Mouse (Mus musculus): Measurements from ENCODE around the gene Armh1. TPM values are rescaled to one million over a fixed set of nuclear protein-coding genes. Genes with fewer than 3 reads are reported as not detected.
"Not testable (repeated sequence)": the region's sequence is repeated elsewhere in the genome, so short reads cannot be mapped to it uniquely, and the experiment has no call there.

Armh1 gene
- total and polyA plus RNA-seq, 3 experiments = 2.2 to 6.7 (median 2.8) TPM

DNA sequence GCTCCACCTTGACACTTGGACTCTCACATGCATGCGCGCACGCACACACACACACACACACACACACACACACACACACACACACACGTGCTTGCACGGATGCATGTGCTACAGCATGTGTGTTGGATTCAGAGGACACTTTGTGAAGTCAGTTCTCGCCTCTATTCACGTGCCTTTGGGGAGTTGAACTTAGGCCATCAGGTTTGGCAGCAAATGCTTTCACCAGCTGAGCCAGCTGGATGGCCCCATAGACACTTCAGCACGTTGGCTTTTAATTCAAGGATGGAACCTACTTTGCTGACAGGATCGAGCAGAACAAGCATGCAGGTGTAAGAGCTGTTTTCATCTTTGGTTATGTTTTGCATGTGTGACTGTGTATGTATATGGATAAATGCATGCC is 30.1 kb downstream of the Armh1 start:
- no peak for DNase-seq

DNA sequence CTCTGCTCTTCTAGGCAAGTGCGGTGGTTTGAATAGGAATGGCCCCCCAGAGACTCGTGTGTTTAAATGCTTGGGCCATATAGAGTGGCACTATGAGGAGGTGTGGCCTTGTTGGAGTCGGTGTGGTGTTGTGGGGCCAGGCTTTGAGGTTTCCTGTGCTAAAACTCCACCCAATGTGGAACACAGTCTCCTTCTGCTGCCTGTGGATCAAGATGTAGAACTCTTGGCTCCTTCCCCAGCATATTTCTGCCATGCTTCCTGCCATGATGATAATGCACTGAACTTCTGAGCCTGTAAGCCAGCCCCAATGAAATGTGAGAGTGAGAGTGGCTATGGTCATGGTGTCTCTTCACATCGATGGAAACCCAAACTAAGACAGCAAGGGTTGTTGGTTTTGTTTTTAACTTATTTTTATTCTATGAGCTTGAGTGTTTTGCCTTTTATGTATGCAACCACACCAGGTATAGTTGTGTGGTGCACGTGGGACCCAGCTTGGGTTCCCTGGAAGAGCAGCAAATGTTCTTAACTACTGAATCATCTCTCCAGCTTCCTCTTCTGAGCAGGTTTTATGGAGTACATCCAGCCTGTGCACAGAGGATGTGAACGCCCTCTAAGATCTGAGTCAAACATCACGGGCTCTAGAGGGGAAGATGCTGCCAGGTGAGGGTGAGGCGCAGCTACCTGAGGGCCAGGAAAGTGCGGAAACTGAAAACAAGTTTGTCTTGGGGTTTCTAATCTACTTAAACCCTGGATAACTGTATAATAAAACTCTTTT is 31.0 kb downstream of the Armh1 start:
- DNase-seq = no peak

DNA sequence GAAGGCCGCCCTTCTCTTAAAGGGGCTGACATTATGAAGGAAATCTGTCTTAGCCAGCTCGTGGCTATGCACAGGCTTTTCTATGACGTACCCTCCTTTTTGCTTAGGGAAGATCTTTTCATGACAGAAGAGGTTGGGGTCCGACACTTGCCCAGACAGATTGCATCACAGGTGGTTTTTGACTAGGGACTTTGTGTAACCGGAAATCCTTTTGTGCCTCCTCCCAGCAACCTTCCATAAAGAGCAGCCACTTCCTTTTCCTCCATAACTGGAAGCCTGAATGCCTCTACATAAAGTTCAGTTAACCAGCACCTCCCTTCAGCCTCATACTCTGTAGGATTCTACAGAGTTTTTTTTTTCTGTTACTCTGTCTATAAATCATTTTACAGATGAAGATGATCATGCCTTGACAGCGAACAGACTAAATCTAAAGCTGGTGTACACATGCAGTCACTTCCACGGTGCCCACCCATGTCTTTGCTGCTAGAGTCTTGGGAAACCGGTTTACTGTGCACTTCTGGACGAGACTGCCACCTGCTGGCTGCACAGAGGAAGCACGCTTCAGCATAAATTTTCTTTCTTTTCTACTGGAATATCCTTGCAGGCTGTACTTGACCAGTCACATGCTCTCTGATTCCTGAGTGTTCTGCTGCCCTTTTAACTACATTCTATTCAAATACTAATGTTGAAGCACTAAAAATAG is 33.3 kb downstream of the Armh1 start:
- DNase-seq = peak; percentile 47

DNA sequence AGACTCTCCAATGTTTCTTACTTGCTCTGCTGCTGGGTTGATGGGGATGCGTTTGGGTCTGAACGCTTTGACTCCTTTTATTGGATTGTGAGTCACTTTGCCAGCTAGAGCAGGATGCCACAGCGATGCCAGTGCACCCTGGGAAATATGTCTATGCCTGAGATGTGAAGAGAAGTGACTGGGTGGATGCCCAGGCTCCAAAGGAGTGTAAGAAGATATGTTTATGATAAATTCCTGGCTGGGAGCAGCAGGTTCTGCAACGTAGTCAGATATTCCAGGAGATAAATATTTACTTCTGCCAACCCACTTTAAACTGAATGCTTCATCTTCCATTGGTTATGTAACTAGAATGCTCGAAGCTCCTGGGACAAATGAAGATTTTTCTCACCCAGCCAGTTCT is 34.9 kb downstream of the Armh1 start:
- no peak for DNase-seq

DNA sequence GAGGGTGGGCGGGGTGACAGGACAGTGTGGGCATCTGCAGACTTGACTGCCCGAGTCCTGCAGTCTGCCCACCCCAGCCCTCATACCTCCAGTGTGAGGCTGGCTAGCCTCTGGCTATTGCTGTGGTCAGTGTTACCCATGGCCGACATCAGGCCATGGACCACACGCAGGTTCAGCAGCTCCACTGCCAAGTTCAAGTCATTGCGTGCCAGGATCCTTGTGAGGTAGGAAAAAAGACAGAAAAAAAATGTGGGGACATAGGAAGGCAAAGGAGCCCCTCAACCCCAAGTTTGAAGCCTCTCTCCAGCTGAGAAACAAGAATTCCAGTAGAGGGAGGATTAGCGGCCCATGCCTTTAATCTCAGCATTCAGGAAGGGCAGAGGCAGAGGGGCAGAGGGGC is 37.7 kb downstream of the Armh1 start:
- DNase-seq = no peak

DNA sequence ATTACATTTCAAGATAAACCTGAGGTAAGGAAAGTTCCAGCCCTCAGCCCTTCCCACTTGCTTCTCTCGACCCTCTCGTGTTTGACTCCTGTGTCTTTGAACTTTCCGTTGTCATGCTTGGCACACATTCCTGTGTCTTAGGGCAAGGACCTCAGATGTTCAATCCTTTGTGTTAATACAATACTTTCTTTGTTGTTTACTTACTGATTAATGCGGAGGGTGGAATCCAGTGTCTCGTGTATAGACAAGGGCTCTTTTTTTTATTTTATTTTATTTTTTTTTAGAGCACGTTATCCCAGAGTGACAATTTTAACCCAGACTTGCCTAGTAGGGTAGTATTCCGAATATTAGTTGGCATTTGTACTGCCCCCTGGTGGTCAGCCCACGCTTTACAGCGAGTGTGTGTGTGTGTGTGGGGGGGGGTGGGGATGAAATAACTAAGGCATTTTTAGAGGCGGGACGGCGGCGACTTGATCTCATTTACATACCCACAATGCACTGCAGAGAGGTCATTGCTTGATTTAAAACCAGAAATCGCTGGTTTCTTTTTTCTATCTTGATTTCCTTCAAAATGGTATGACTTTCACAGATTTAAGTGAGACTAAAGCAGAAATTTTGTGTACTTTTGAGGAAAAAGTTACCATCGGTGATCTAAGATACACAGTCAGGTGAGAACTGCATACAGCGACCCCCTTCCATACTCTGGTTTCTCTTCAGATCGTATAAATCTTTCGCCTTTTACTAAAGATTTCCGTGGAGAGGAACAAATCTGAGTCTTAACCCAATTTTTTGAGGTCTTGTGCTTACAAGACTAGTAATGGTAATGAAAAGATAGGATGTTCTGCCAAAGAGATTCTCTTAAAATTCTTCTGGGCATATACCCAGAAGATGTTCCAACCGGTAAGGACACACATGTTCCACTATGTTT is 41.5 kb downstream of the Armh1 start:
- peak; percentile 79 for DNase-seq

DNA sequence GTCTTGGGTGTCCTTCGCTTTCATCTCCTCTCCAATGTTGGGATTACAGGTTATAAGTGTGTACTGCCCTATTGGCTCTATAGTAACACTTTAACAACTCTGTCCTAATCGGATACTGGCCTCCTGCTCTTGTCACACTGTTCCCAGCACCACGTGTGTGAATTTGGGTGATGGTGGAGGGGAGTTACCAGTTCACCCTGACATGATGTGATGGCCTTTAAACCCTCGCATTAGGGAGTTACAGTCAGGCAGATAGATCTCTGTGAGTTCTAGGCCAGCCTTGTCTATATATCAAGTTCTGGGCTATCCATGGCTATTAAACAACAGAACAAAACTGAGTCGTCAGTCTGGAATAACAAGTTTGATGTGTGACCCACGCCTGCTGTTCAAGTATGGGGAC is 42.3 kb downstream of the Armh1 start:
- DNase-seq = no peak

DNA sequence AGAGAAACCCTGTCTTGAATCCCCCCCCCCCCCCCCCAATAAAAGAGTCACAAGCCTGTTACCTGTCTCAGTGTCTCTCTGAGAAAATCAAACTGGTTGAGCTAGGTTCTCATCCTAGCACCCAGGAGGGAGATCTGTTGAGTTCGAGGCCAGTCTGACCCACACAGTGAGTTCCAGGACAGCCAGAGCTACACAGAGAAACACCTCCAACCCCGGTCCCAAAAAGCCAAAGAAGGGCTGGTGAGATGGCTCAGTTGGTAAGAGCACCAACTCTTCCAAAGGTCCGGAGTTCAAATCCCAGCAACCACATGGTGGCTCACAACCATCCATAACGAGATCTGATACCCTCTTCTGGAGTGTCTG is 49.0 kb downstream of the Armh1 start:
- no peak for DNase-seq

DNA sequence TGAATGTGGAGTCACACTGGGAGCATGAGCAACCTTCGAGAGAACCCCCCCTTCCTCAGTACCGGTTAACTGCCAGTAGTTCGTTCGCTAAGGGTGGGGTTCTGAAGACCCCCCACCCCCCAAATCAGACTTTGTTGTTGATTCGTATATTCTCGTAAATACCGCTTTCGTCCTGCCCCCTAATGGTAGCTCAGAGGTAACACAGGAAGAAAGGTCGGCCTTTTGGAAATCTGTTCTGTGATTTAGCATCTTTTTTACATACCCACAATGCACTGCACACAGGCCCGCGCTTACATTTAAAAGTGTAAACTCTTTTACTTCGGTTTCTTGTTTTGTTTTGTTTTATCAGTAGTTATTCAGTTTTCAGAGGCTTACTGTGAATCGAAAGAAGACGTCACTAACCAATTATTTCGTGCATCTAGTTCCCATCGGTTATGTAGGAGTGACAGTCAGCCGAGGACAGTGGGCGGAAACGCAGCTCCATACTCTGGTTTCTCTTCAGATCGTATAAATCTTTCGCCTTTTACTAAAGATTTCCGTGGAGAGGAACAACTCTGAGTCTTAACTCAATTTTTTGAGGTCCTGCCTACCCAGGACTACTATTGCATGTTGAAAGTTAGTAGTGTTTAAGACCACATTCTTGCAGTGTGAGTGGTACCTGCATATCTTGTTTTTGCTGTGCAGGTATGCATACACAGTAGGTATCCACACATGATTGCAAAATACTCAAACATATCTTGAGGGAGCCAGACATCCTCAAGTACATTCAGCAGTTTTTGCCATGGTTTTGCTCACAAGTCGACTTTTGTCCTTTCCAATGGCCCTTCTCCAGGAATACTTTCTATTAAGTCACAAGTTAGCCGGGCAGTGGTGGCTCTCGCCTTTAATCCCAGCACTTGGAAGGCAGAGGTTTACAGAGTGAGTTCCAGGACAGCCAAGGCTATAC is 49.6 kb downstream of the Armh1 start:
- DNase-seq = peak; percentile 41

DNA sequence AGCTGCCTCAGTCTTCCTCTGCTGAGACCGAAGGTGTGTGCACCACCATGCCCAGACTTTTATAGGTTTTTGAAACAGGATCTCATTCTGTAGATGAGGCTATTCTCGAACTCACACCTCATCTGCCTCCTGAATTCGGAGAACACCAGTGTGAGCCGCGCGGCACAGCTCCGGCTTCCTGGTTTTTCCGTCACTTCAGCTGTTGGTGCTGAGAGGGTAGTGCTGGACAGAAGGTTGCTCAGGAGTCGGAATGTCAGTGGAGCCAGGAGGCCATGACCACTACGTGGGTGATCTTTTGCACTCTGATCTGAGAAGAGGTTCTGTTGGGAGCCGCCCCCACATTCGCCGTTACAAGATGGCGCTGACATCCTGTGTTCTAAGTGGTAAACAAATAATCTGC is 60.1 kb downstream of the Armh1 start:
- DNase-seq = no peak

DNA sequence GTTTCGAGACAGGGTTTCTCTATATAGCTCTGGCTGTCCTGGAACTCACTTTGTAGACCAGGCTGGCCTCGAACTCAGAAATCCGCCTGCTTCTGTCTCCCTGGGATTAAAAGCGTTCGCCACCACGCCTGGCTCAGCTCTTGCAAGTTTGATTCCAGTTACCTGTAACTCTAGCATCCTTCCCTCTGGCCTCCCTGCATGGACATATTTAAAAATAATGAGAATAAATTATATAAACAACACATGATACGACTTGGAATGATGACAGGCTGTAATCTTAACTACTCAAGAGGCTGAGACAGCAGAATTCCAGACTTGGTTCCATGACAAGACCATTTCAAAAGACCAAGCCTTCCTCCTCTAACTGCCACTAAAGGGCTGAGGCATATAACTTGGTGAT is 61.3 kb downstream of the Armh1 start:
- DNase-seq = no peak

DNA sequence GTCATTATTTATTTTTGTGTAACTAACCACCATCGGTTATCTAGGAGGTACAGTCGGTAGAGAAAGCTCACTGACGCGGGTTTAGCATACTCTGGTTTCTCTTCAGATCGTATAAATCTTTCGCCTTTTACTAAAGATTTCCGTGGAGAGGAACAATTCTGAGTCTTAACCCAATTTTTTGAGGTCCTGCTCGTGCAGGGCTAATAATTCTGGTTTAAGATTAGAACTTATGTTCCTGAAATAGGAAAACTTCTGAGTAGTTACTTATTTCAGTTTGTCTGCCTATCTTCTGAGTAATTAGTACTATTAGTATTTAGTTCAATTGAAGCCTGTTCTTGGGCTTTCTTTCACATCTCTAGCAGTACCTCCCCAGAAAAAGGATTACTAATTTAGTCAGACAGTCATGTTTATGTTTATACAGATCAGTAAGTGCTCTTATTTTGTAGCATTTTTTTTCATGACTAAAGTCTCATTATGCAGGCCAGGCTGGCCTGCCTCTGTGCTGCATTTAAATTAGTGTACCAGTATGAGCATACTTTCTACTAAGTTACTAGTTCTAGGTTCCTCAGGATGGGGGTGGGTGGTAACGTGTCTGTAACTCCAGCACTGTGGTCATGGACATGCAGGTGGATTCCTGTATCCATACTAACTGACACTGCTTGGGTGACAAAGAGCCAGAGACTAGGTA is 61.9 kb downstream of the Armh1 start:
- DNase-seq = peak; percentile 28

DNA sequence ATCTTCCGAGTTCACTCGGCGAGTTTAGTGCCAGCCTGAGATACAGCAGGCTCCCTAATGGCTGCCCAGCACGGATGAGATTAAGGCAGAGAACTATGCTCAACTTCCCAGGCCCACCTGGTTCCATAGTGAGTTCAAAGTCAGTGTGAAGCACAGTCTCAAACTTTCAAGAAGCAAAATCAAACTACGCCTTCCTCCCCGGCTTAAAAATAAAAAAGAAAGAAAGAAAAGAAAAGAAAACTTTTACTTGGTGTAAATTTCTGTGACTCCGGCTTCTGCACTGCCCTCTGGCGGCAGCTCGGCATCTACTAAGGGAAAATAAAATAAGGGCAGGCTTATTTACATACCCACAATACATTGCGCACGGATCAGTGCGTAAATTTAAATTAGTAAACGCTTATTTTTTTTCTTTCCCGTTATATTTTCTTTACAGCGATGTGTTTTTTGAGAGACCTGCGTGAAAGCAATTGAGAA is 62.5 kb downstream of the Armh1 start:
- DNase-seq = peak; percentile 84

DNA sequence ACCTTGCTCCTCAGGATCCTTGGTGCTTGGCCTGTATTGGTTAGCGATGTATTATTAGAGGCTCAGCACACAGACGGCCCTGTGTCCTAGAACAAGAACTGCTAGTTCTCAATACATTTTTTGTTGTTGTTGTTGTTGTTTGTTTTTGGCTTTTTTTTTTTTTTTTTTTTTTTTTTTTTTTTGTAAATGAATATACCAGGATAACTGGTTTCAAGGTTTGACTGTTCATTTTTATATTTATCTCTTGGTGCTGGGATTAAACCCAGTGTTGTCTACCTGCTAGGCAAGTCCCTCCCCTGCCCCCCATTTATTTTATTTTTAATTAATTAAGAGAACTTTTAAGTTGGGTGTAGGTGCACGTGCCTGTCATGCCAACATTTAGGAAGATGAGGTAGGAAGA is 63.0 kb downstream of the Armh1 start:
- no peak for DNase-seq

DNA sequence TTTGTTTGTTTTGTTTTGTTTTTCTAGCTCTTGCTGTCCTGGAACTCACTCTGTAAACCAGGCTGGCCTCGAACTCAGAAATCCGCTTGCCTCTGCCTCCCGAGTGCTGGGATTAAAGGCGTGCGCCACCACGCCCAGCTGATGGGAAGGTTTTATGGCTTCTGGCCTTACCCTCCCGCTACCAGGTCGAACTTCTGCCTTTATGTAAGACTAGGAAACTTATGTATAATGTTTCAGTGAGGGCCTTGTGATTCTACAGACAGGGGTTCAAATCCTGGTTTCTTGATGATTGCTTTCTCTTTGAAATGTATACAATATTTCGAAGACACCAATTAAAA is 69.2 kb downstream of the Armh1 start:
- not testable (repeated sequence) for DNase-seq

DNA sequence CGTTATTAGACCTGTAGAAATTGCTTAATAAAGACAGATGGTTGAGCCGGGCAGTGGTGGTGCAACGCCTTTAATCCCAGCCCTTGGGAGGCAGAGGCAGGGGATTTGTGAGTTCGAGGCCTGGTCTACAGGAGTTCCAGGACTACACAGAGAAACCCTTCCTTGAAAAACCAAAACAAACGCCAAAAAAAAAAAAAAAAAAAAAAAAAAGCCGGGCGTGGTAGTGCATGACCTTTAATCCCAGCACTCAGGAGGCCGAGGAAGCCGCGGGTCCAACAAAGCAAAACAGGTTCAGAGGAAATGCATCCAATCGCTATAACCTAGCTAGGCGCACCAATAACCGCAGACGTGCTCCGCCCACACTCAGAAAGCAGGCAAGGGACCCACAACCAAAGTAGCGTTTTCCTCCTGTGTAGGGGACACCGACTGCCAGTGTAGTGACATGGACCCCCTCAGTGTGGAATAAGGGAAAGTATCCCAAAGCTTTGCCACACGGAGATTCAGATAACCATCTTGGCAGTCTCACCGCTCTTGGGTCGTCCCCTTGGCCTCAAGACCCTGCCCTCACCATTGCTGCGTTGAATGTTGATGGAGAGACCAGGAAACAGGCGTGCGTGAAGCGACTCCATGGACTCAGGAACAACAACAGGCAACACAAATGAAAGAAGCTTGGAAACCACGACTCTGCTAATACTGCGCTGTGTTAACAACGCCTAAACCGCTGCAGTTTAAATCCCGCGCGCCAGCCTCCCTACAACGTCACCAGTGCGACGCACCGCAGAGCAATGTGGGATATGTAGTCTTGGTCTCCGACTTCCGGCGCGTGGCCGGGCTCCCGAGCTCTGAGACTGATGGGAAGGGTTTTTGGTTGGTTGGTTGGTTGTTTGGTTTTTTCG is 69.8 kb downstream of the Armh1 start, which contains the start of gene Kif2c:
Kif2c (minus strand) TSS at position 777 of the 896 bp plus-strand sequence.
- peak; percentile 93 for DNase-seq

DNA sequence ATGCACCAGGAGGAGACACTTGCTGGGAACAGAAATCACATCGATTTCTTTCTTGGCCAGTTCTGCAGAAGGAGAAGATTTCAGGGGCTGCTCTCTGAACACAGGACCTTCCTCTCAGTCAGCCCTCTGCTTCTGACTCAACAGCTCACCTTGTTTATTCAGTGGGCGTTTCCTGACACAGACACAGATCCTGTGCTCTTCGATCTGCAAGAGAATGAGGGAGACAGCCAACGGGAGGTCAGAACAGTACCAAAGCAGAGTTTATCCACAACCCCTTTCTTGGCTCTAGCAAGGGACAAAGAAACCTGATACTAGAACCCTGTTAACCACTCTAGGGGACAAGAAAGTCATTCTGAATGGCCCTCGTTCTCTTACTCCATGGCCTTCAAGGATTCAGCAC is 82.0 kb downstream of the Armh1 start:
- no peak for DNase-seq
